Mouse (Mus musculus): ENCODE measurements at regions not wholly inside any gene's neighbourhood (a gene's known extent, or its start where the extent isn't known, plus 50 kb on each side); places are given as distances from the start of the nearest gene placed in this dataset.

DNA sequence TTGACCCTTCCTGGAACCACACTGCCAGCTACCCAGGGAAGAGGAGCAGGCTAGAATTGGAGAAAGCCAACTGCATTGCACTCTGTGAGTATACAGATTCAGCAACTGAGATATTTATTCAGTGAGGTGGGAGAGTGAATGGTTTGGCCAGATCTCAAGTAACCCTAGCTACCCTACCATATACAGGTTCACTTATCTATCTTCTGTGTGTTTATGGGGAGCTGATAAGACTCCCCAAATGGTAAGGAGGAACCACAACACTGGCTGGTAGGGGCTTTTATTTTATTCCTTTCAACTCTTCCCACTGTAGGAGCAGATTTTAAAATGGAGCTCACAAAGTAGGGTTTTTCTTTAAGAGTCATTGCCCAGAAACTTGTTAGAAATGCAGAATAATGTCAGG, 62.9 kb downstream of the Arrdc3 start:
- no peak for DNase-seq (ENCODE audit: low spot score in 2 of 2)

GRCm38 (mm10) chr13:80947705-80948104, 64.5 kb downstream of the Arrdc3 start:
- no peak for DNase-seq (ENCODE audit: low spot score in 2 of 2)

DNA sequence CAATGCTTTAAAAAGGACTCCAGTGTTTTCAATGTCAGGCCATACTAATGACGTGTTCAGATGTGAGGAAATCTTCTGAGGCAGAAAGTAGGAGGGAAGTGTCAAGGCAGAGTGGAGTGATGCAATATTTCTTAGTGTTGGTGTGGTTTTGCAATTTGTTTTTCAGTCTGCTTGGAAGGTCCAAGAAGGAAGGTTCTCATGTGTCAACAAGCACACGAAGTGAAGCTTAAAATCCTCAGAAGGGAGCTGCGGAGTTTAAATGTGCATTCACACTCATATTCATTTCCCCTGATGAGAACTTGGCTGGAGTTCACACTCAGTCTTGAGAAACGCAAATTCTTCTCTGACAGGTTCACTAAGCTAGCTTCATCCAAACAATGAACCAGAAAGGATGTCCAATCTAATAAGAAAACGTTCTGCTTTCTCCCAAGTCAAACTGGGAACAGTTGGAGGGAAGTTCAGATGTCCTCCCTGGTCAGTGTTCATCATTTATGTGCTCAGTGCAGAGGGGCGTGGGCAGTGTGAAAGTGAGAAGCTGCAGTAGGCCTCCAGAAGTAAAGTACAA, 66.0 kb downstream of the Arrdc3 start:
- DNase-seq (ENCODE audit: low spot score in 2 of 2) = peak in 1 of 2 experiments; percentile 24

DNA sequence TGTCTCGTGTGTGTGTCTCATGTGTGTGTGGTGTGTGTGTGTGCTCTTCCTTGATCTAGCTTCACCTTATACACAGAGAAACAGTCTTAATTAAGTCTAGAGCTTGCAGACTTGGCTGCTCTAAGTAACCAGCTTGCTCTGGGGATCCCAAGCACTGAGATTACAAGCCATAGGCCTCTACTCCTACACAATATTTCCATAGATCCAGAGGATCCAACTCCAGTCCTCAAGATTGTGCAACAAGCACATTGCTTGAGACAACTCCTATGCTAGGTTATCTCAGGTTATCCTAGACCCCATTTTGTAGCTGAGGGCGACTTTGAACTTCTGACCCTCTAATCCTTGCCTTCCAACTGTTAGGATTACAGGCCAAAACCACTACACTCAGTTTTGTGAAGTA, 67.1 kb downstream of the Arrdc3 start:
- no peak for DNase-seq (ENCODE audit: low spot score in 2 of 2)

DNA sequence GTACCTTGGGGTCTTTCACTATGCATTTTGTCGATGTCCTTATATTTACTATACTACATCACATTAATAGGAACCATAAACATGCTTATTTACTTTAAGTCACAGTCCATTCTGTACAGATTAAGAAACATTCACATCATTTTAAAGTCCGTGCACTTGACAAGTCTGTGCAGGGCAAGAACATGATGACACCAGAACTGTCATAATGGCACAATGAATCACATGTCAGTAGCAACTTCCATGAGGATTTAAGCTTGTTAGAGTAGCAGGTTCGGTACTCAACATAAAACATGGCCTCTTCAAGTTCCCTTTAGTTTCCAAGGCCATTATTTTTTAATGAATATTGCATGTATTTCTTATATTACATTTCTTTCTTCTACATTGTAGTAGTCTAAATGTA, 67.6 kb downstream of the Arrdc3 start:
- DNase-seq (ENCODE audit: low spot score in 2 of 2) = no peak

DNA sequence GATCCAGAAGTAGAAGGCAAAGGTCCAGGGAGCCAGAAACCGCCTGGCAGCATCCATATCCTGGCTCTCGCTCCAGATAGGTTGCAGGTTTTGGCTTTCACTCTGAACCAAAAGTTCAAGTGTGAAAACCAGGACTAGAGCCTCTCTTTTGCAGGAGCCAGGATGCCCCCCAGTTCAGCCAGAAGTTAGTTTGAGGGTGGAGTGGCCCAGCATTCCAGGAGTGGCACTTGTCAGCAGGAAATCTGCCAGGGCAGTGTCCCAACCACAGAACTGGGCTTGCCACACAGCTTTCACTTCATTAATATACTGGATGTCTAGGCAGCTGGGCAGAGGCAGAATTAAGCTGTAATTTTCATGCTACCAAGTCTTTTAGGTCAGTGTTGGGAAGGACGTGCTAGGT, 68.1 kb downstream of the Arrdc3 start:
- DNase-seq (ENCODE audit: low spot score in 2 of 2) = no peak

- DNase-seq (ENCODE audit: low spot score in 2 of 2) = peak; percentile 56 to 63
These were observed 69.7 kb downstream of the Arrdc3 start for GRCm38 (mm10) chr13:80952851-80953250.

- no peak for DNase-seq (ENCODE audit: low spot score in 2 of 2)
These were observed 71.0 kb downstream of the Arrdc3 start for GRCm38 (mm10) chr13:80954059-80954645.

GRCm38 (mm10) chr13:80956966-80957365, 73.8 kb downstream of the Arrdc3 start:
- no peak for DNase-seq (ENCODE audit: low spot score in 2 of 2)

- DNase-seq (ENCODE audit: low spot score in 2 of 2) = no peak
These were observed 74.4 kb downstream of the Arrdc3 start for GRCm38 (mm10) chr13:80957419-80958139.

DNA sequence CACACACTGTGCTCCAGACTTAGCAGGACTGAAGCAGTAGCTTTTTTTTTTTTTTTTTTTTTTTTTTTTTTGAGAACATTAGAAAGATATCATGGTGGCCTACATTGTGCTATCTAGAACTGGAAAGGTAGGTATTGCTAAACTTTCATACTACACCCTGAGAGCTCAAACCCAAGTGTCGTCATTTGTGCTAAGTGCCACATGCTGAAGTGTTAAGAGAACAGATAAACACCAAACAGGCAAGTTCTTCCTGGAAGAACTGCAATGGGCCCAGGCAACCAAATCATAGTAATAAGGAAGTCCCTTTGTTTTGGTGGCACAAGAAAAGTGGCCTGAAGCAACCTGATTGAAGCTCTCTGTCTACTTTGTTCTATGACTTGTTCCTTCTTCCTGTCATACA, 76.6 kb downstream of the Arrdc3 start:
- DNase-seq (ENCODE audit: low spot score in 2 of 2) = no peak

DNA sequence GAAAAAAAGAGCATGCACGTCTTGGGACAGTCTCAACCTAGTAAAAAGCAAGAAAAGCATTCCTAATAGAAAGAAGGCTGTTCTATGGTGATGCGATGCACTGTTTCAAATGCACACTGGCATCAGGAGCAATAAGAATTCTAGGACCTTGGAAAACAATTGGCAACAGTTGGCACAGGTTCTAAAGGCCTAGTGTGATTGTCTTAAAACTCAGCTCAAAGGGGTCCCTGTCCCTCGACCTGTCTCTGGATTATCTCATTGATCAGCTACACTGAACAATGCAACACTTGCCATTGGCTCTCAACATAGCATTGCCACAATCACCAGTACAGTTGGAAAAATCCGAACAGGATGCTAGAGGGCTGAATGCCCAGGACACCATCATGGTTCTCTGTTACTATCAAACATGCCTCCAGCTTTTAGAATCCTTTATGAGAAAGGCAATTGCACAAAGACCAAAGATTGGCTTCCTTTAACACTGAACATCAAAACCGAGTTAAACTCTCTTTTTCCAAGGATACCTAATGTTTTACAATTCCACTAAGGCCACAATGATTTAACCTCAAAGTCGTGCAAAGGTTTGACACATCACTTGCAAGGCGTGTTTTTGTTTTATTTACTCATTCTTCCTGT, 78.9 kb downstream of the Arrdc3 start:
- no peak for DNase-seq (ENCODE audit: low spot score in 2 of 2)

- DNase-seq (ENCODE audit: low spot score in 2 of 2) = peak in 1 of 2 experiments; percentile 5
These were observed 79.8 kb downstream of the Arrdc3 start for GRCm38 (mm10) chr13:80962789-80963590.

DNA sequence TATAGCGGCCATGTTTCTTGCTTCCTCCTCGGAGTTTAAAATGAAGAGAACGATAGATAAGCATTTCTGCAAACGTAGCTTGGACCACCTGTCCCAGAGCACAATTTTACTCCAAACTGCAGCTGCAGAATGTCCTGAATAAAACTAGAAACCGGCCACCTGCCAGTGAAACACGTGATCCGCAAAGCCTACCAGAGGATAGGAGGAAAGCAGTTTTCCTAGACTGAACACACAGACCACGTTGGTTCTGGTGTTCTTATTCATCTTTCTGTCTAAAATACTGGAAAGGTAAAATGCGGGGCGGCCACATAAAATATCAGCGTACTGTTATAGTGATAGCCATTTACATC, 80.4 kb downstream of the Arrdc3 start:
- DNase-seq (ENCODE audit: low spot score in 2 of 2) = no peak

GRCm38 (mm10) chr13:80971664-80972063, 88.5 kb downstream of the Arrdc3 start:
- DNase-seq (ENCODE audit: low spot score in 2 of 2) = no peak

DNA sequence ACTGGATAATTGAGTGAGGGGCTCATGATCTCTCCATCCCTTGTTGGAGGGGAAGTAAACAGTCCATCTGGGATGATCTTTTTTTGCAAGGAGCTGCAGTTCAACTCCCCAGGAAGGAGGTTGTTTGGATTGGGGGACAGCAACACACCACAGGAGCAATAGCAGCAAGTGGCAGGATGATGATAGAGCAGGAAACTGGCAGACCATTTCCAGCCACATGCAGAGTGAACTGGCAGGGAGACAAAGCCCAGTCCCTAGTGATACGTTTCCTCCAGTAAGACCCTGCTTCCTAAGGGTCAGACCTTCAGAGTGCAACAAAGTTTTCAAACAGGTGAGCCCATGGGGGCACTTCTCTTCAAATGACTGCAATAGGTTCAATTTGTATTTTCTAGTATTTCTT, 91.2 kb downstream of the Arrdc3 start:
- no peak for DNase-seq (ENCODE audit: low spot score in 2 of 2)

DNA sequence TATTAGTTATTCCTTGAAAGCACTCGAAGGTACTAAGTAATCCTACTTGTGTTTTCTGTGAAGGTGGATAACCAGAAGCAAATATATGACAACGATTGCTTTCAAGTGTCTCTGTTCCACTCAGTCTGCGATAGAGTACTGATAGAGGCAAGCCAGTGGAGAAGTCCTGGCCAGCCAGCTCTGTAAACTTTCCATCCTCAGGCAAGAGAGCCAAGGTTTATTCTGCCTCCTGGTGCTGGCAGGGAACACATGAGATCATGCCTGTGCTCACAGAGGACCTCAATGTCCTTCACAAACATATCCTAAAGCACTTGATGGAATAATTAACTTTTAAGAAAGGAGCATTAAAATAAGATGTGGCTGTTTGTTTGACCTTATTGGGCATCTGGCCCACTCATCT, 94.1 kb downstream of the Arrdc3 start:
- DNase-seq (ENCODE audit: low spot score in 2 of 2) = no peak

- no peak for DNase-seq (ENCODE audit: low spot score in 2 of 2)
These were observed 98.0 kb downstream of the Arrdc3 start for GRCm38 (mm10) chr13:80981201-80981600.

DNA sequence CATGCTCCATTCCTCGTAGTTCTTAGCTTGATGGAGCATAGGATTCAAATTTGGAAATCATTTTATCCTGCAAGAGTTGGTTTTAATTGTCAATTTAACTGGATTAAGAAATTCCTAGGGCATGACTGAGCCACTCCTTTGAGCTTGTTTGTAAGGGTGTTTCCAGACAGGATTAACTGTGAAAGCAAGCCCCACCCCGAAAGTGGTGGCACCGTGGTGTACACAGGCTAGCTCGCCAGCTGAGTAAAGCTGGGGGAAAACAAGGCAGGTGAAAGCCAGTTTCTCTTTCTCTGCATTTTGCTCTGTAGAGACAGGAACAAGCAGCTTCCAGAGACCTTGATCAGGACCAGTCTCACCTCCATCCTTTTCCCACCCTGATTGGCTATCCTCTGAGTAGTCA, 103.5 kb downstream of the Arrdc3 start:
- DNase-seq (ENCODE audit: low spot score in 2 of 2) = no peak

DNA sequence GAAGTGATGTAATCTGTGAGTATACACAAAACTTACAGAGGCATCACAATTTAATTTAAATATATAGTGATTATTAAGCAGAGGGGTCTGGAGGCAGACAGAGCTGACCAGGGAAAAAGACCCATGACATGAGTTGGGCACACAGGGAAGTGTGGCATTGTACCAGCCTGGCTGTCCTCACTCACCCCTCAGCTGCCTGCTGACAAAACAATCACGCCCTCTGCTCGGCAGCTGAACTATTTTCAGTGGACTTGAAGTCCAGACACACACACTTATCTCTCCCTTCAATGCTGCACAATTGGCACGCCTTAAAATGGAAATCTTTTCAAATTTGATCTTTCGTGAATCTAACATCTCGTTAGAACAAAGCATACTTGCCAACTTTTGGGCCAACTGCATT, 106.6 kb downstream of the Arrdc3 start:
- no peak for DNase-seq (ENCODE audit: low spot score in 2 of 2)

DNA sequence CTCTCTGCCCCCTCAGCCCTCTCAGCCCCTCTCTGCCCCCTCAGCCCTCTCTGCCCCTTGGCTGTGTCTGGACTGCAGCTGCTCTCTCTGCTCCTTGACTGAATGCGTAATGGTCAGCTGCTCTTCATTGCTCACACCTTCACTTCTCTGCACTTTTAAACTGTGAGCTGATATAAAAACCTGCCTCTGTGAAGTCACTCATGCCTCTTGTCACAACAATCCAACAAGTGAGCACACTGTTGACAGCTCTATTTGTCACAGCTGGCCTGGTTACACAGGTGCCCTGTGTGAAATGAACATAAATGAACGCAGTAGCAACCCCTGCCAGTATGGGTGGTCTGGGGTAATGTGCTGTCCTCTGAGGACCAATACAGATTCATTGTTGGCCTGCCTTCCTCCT, 109.2 kb downstream of the Arrdc3 start:
- no peak for DNase-seq (ENCODE audit: low spot score in 2 of 2)

All from spleen, postnatal 36 days (tissue).